Mouse (Mus musculus) heart, postnatal 0 days (tissue): Measurements from ENCODE around the gene Mad1l1.

Experiments used
- CTCF ChIP-seq: IDR thresholded peaks from 2 replicates; pipeline ENCODE4 v1.5.1; 2016; ENCODE audit warnings: antibody characterized with exemption, control low read depth, low read depth
- EP300 ChIP-seq: IDR thresholded peaks from 2 replicates; pipeline ENCODE4 v1.6.1; 2016; ENCODE audit warnings: antibody characterized with exemption, low read depth

GRCm38 (mm10) chr5:140349882-140350281, 28.5 kb upstream of the Mad1l1 start:
- TF ChIP-seq CTCF (no peak), EP300 (no peak)
